Mouse (Mus musculus): ENCODE results near the gene D630039A03Rik. TPM values are rescaled to one million over a fixed set of nuclear protein-coding genes. Genes with fewer than 3 reads are reported as not detected.

The D630039A03Rik gene
- total RNA-seq, 2 experiments from 2014 or later = not detected

GRCm38 (mm10) chr4:57930559-57931170 is 14.6 kb upstream of the D630039A03Rik start:
- ATAC-seq (replicated peaks; ENCODE audit: low FRiP score, low TSS enrichment, poor library complexity, severe bottlenecking) = no peak

DNA sequence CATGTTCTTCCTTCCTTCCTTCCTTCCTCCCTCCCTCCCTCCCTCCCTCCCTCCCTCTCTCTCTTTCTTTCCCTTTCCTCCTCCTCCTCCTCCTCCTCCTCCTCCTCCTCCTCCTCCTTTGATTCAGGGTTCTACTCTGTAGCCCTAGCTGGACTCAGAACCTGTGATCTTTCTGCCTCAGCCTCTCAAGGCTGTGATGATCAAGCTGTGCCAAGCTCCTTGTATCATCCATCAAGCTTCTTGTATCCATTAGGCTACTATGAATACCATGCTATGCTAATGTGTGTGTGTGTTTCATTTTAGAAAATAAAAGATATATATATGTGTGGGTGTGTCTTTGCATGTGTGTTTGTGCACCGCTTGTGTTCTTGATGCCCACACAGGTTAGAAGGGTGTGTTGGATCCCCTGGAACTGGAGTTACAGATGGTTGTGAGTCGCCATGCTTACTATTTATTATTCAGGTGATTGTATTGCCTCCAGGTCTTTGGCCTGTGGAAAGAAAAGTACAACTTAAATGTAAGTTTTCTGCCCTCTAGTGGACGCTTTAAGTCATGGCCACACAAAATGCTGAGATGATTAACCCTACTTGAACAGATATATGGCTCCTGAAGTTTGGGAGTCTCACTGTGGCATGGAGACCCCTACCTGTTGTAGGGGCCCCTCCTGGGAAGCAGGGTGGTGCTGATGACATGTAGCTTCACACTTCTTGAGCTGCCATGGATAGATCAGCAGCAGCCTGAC is 11.5 kb upstream of the D630039A03Rik start:
- peak; percentile 71 for ATAC-seq (replicated peaks; ENCODE audit: low FRiP score, low TSS enrichment, poor library complexity, severe bottlenecking)

DNA sequence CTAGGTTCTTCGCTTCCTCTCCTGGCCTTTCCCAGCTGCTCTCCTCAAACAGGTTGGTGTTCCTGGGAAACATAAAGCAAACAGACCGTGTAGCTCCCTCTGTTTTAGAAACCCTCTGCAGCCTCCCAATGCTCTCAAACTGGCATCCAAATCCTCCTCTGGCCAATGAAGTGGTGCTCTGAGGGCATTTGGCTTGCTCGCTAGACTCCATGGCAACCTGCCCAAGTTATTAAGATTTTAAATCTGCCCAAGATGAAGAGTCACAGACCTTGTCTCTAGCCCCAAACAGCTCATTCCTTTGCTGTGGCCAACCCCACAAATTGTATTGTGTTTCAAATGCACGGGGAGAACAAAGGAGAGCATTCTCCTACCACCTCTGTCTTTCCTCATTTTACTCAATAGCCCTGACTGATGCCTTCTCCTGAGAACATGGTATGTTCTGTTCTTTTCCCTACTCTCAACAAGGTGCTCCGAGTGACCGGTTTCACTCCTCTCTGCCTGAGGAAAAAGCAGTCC is 8.5 kb upstream of the D630039A03Rik start:
- ATAC-seq (replicated peaks; ENCODE audit: low FRiP score, low TSS enrichment, poor library complexity, severe bottlenecking) = no peak

- no peak for ATAC-seq (replicated peaks; ENCODE audit: low FRiP score, low TSS enrichment, poor library complexity, severe bottlenecking)
Observed at GRCm38 (mm10) chr4:57922171-57922570, 6.1 kb upstream of the D630039A03Rik start.

- no peak for ATAC-seq (replicated peaks; ENCODE audit: low FRiP score, low TSS enrichment, poor library complexity, severe bottlenecking)
Observed at GRCm38 (mm10) chr4:57920522-57920921, 4.4 kb upstream of the D630039A03Rik start.

DNA sequence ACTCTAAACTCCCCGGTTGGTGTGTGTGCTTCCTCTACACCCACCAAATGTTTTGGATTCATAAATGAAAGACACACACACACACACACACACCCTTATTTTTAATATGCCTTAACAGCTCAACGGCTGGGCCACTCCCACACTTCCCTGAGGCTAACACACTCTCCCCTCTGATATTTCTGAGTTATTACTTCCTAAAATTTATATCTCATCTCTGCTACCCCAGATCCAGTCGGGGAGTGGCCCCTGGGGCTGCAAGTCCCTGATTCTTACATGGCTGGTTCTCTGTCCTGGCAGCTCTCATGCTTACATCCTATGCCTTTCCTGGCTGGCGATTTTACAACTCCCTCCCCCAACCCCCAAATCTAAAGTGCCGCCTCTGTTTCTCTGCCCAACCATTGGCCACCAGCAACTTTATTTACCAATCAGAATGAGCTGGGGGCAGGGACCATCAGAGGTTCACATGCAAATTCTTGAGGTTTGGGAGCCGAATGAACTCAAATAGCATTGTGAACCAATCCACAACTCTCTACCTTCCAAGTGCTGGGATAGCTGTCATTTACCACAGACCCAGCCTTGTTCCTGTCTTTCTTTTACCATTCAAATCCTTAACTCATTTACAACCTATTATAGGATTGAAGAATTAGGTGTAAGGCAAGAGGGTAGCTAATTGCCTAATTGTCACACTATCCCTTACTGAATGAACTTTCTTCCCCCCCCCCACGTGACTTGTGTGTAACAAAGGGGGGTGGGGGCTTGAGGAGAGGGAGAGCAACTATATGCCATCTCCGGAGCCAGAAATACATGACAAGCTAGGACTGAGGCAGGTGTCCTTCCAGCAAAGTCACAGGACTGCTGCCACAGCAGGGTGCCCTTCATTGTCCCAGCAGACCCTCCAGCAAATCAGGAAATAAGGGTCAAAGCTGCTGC is 3.7 kb upstream of the D630039A03Rik start:
- ATAC-seq (replicated peaks; ENCODE audit: low FRiP score, low TSS enrichment, poor library complexity, severe bottlenecking) = peak; percentile 69

DNA sequence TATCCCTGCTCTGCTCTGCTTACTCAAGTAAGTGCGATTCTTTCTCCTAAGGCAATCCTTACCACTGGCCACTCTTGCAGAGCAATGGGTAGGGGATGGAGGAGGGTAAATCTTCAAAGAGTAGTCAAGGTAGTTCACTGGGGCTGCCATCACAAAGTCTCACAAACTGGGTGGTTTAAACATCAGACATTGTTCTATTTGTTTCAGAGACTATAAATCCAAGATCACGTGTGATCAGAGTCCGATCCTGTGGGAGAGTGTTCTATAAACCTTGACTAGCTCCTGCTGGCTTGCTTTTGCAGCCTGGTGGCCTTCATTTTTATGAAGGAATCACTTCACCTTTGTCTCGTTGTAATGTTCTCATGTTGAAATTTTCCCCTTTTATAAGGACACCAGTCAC is 614 bp upstream of the D630039A03Rik start:
- ATAC-seq (replicated peaks; ENCODE audit: low FRiP score, low TSS enrichment, poor library complexity, severe bottlenecking) = no peak

GRCm38 (mm10) chr4:57915216-57915965 is 706 bp downstream of the D630039A03Rik start:
- no peak for ATAC-seq (replicated peaks; ENCODE audit: low FRiP score, low TSS enrichment, poor library complexity, severe bottlenecking)

GRCm38 (mm10) chr4:57914193-57915190 is 1.6 kb downstream of the D630039A03Rik start:
- no peak for ATAC-seq (replicated peaks; ENCODE audit: low FRiP score, low TSS enrichment, poor library complexity, severe bottlenecking)

GRCm38 (mm10) chr4:57913021-57913420 is 3.1 kb downstream of the D630039A03Rik start:
- ATAC-seq (replicated peaks; ENCODE audit: low FRiP score, low TSS enrichment, poor library complexity, severe bottlenecking) = no peak

DNA sequence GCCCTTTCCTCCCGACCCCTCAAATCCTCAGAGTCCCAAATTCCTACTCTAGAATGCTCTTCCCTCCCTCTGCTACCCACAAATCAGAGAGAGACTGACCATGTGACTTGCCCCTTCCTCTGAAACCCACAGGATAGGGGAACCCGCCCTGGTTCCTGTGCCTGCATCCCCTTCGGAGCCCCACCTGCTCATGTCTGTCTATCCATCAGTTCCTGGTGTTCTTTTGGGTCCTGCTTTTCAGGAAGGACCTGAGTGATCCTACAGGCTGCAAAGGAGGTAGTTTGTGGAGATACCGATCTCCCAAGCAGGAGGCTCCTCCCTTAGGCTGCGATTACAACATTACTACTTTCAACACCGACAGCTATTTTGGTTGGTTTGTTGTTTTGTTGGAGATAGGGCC is 7.2 kb downstream of the D630039A03Rik start:
- ATAC-seq (replicated peaks; ENCODE audit: low FRiP score, low TSS enrichment, poor library complexity, severe bottlenecking) = no peak

DNA sequence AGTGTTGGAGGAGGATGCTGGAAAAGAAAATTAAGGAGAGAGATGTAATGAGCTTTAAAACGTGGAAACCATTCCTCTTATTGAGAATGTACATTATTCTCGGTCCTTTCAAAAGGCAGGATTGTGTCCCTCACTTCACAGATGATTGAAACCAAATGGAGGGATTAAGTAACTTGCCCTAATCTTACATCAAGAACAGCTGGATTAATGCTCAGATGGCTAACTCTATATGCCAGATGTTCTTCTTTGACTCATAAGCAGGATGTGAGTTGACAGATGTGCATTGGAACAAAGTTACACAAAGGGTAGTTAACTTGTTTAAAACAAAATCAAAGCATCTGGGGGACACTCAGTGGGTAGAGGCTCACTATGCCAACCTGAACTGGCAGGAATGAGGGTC is 9.4 kb downstream of the D630039A03Rik start:
- no peak for ATAC-seq (replicated peaks; ENCODE audit: low FRiP score, low TSS enrichment, poor library complexity, severe bottlenecking)

- no peak for ATAC-seq (replicated peaks; ENCODE audit: low FRiP score, low TSS enrichment, poor library complexity, severe bottlenecking)
Observed at GRCm38 (mm10) chr4:57904638-57905037, 11.5 kb downstream of the D630039A03Rik start.

DNA sequence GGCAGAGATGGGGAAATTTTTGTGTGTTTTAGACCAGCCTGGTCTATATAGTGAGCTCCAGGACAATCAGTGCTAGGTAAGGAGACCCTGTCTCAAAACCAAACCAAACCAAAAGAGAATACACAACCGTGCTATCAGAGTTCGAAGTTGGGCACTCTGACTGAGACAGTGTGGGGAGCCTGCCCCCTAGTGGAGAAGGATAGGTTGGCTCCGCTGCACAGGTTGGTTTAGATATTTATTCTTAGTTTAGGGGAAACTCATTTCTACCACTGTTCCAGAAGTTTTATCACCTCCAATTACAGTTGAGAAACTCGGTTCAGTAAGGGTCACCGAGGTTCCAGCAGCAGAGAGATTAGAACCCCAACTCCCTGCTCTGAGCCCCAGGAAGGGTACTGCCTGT is 11.9 kb downstream of the D630039A03Rik start:
- ATAC-seq (replicated peaks; ENCODE audit: low FRiP score, low TSS enrichment, poor library complexity, severe bottlenecking) = peak; percentile 85

GRCm38 (mm10) chr4:57902619-57903018 is 13.5 kb downstream of the D630039A03Rik start:
- ATAC-seq (replicated peaks; ENCODE audit: low FRiP score, low TSS enrichment, poor library complexity, severe bottlenecking) = no peak

DNA sequence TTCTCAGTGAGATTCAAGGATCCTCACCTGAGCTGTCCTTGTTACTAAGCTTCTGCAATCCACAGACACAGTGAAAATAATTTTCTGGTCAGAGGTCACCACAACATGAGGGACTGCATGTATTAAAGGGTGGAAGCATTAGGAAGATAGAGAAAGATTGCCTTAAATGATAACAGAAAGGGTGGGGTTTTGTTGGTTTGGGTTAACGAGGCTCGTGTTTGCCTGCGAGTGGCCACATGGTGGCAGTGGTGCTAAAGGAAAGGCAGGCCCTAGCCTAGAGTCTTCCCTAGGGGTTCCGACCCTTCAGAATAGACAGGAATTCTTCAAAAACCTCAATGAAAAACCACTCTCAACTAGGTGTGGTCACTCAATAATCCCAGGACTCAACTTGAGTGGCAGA is 14.9 kb downstream of the D630039A03Rik start:
- peak; percentile 81 for ATAC-seq (replicated peaks; ENCODE audit: low FRiP score, low TSS enrichment, poor library complexity, severe bottlenecking)

GRCm38 (mm10) chr4:57896631-57897030 is 19.5 kb downstream of the D630039A03Rik start:
- ATAC-seq (replicated peaks; ENCODE audit: low FRiP score, low TSS enrichment, poor library complexity, severe bottlenecking) = no peak

DNA sequence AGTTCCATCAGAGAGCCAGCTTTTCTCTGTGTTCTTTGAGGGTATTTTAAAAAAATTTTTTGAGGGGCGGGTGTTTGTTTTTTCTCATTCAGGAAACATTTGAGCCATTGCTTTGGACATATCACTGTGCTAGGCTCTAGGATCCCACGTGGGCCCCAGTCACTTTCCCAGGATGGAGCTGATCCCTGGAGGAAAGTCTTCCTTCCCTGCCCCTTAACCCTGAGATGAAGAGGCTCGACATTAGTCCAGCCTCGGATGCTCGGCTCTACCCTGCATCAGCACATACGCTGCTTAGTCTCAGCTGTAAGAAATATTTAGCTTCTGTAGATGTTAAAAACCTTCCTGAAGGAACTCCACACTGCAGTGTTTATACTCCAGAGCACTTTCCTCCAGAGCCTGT is 20.2 kb downstream of the D630039A03Rik start:
- ATAC-seq (replicated peaks; ENCODE audit: low FRiP score, low TSS enrichment, poor library complexity, severe bottlenecking) = no peak

Data from megakaryocyte-erythroid progenitor cell, adult 5-6 weeks (primary cell).